Comparison of ENCODE assay signal across 9 mouse cellular contexts in genomic region chr11:29579610-29580009, GRCm38 (mm10). TPM values are rescaled to one million over a fixed set of nuclear protein-coding genes. Genes with fewer than 3 reads are reported as not detected.
A peak's percentile ranks its signal among the peaks of the same experiment; 100 is the strongest.
DNase-seq lines count a peak whose midpoint lies in the region; ATAC-seq and TF ChIP-seq lines count a peak whose summit lies in the region.
"Had no signal": no experiment of that assay in that cellular context is flagged by ENCODE, and none has a peak within 500 bp of the region (broad histone marks: within the 10 kb centered on the region; RNA-seq: fewer than 3 reads in every experiment).

No protein-coding gene starts in this region.

- no peaks in the 10 kb centered on the region for H3K4me1 ChIP-seq in hindbrain, postnatal 0 days (ENCODE audit: insufficient read depth, low read length)
- no peaks in the 10 kb centered on the region for H3K4me1 ChIP-seq in hindbrain, embryonic 16.5 days (ENCODE audit: control insufficient read depth, insufficient read depth, low read depth, low read length)
- H3K4me1 ChIP-seq: hindbrain, embryonic 13.5 days; midbrain, embryonic 10.5 days had no signal

- intact Hi-C loops in left cerebral cortex, postnatal 4 days (cut with DNase I), result no loop called here

- H3K9ac ChIP-seq in hindbrain, postnatal 0 days (replicated peaks; ENCODE audit: low read length), result no peak overlapping the region
- H3K9ac ChIP-seq in hindbrain, embryonic 16.5 days (ENCODE audit: low read depth, low read length), result no peak overlapping the region
- H3K9ac ChIP-seq: hindbrain, embryonic 13.5 days had no signal

- no peak for ATAC-seq in hindbrain, postnatal 0 days
- no peak for ATAC-seq in hindbrain, embryonic 16.5 days

- H3K4me2 ChIP-seq in hindbrain, postnatal 0 days (ENCODE audit: low read depth, low read length), result no peak overlapping the region
- H3K4me2 ChIP-seq in hindbrain, embryonic 16.5 days (ENCODE audit: low read length), result no peak overlapping the region
- H3K4me2 ChIP-seq: hindbrain, embryonic 13.5 days had no signal

- no peak overlapping the region for H3K27ac ChIP-seq in hindbrain, postnatal 0 days
- H3K27ac ChIP-seq in hindbrain, embryonic 16.5 days (ENCODE audit: low read depth, low read length), result no peak overlapping the region
- H3K27ac ChIP-seq: hindbrain, embryonic 13.5 days; midbrain, embryonic 10.5 days had no signal

- DNase-seq in hindbrain, postnatal 0 days (ENCODE audit: low spot score), result no peak
- peak; percentile 52 for DNase-seq in B cell, adult 2 months
- peak; percentile 12 for DNase-seq in MEL-GATA-1-ER (ENCODE audit: extremely low read depth, low read depth)
- peak; percentile 8 for DNase-seq in lung, postnatal 25 days (ENCODE audit: low spot score)
- DNase-seq in left cerebral cortex, postnatal 4 days, result no peak
- DNase-seq in gastrocnemius, postnatal 10 days, result no peak

- TF ChIP-seq CTCF in hindbrain, postnatal 0 days (IDR thresholded peaks at IDR 0.05; ENCODE audit: low read depth), result peak; percentile 49

- no peak overlapping the region for H3K4me3 ChIP-seq in hindbrain, postnatal 0 days (ENCODE audit: low read length)
- no peak overlapping the region for H3K4me3 ChIP-seq in hindbrain, embryonic 16.5 days (ENCODE audit: low read length)
- H3K4me3 ChIP-seq: hindbrain, embryonic 13.5 days; midbrain, embryonic 10.5 days had no signal

- H3K9me3 ChIP-seq in hindbrain, postnatal 0 days (ENCODE audit: low read length), result no peaks in the 10 kb centered on the region
- no peaks in the 10 kb centered on the region for H3K9me3 ChIP-seq in hindbrain, embryonic 16.5 days (ENCODE audit: control insufficient read depth, low read length)
- H3K9me3 ChIP-seq: hindbrain, embryonic 13.5 days; midbrain, embryonic 10.5 days had no signal

- H3K36me3 ChIP-seq in hindbrain, postnatal 0 days (ENCODE audit: insufficient read depth, low read length), result no peaks in the 10 kb centered on the region
- no peaks in the 10 kb centered on the region for H3K36me3 ChIP-seq in hindbrain, embryonic 16.5 days (ENCODE audit: control insufficient read depth, insufficient read depth, low read length)
- H3K36me3 ChIP-seq: hindbrain, embryonic 13.5 days; midbrain, embryonic 10.5 days had no signal

- no peaks in the 10 kb centered on the region for H3K27me3 ChIP-seq in hindbrain, postnatal 0 days (ENCODE audit: insufficient read depth, low read length)
- no peaks in the 10 kb centered on the region for H3K27me3 ChIP-seq in hindbrain, embryonic 16.5 days (replicated peaks; ENCODE audit: control insufficient read depth, insufficient read depth, low read length)
- H3K27me3 ChIP-seq: hindbrain, embryonic 13.5 days had no signal

RNA-seq across cellular contexts. Expression of gene Rps27a, which starts 31.7 kb away (rescaled TPM):
- 355 and 376 TPM in 2 replicates for total RNA-seq in hindbrain, postnatal 0 days (2014; rRNA removed)
- 617 and 630 TPM in 2 replicates for polyA plus RNA-seq in hindbrain, postnatal 0 days (2015; fragmentation: Nextera tagmentation; extraction: Ambion mirVana)
- 463 and 486 TPM in 2 replicates for polyA plus RNA-seq in hindbrain, embryonic 16.5 days (2015; fragmentation: Nextera tagmentation; extraction: Ambion mirVana)
- total RNA-seq in left cerebral cortex, postnatal 4 days (2021), result 100 to 1,000 TPM; 652 to 712 TPM
- 100 to 1,000 TPM; 815 to 836 TPM for total RNA-seq in gastrocnemius, postnatal 10 days (2021)

RNA-seq across cellular contexts. Expression of gene Clhc1, which starts 31.9 kb away (rescaled TPM):
- not detected in 2 replicates for total RNA-seq in hindbrain, postnatal 0 days (2014; rRNA removed)
- polyA plus RNA-seq in hindbrain, postnatal 0 days (2015; fragmentation: Nextera tagmentation; extraction: Ambion mirVana), result 0.16 TPM in 1 of 2 replicates, not detected in the other
- 0.08 and 0.15 TPM in 2 replicates for polyA plus RNA-seq in hindbrain, embryonic 16.5 days (2015; fragmentation: Nextera tagmentation; extraction: Ambion mirVana)
- under 1 TPM in 1 of 2 experiments, not detected in 1; 0.32 TPM for total RNA-seq in left cerebral cortex, postnatal 4 days (2021)
- not detected for total RNA-seq in gastrocnemius, postnatal 10 days (2021)

RNA-seq across cellular contexts. Expression of gene Mtif2, which starts 53.4 kb away (rescaled TPM):
- 17.9 and 32.4 TPM in 2 replicates for total RNA-seq in hindbrain, postnatal 0 days (2014; rRNA removed)
- 36.5 and 37.8 TPM in 2 replicates for polyA plus RNA-seq in hindbrain, postnatal 0 days (2015; fragmentation: Nextera tagmentation; extraction: Ambion mirVana)
- 38.7 and 41.6 TPM in 2 replicates for polyA plus RNA-seq in hindbrain, embryonic 16.5 days (2015; fragmentation: Nextera tagmentation; extraction: Ambion mirVana)
- 10 to 100 TPM; 33.2 to 40.3 TPM for total RNA-seq in left cerebral cortex, postnatal 4 days (2021)
- total RNA-seq in gastrocnemius, postnatal 10 days (2021), result 10 to 100 TPM; 25.0 to 25.1 TPM

Comparison
In these comparisons a context has a peak if more than half of its experiments do, and no peak if none do; other contexts are left out.
1. DNase-seq: peak in B cell, adult 2 months (2 of 2), MEL-GATA-1-ER (single experiment) and lung, postnatal 25 days (single experiment); none in hindbrain, postnatal 0 days (single experiment), left cerebral cortex, postnatal 4 days (single experiment) and gastrocnemius, postnatal 10 days (single experiment).